Mouse (Mus musculus): ENCODE measurements around the gene Jsrp1. TPM values are rescaled to one million over a fixed set of nuclear protein-coding genes. Genes with fewer than 3 reads are reported as not detected.

The Jsrp1 gene
- polyA plus RNA-seq, 1 experiment from 2014 or later, result 0.45 TPM

- WGBS, result 78% methylated on average over 4 of the region's 4 CpGs
- Histone ChIP-seq H3K4me2 (replicated peaks; ENCODE audit: low read depth, low read length) (no peak overlapping the region), H3K9me3 (ENCODE audit: control insufficient read depth, low read depth, low read length) (no peaks in the 10 kb centered on the region), H3K9ac (replicated peaks; ENCODE audit: low read depth, low read length) (no peak overlapping the region), H3K36me3 (ENCODE audit: control insufficient read depth, insufficient read depth, low read length) (peaks cover 13% of the 10 kb centered on the region), H3K4me1 (ENCODE audit: control insufficient read depth, insufficient read depth, low read length) (peaks cover 23% of the 10 kb centered on the region), H3K4me3 (ENCODE audit: low read depth, low read length) (no peak overlapping the region), H3K27ac (ENCODE audit: low read length) (no peak overlapping the region), H3K27me3 (ENCODE audit: control insufficient read depth, insufficient read depth, low read length) (no peaks in the 10 kb centered on the region)
- no peak for ATAC-seq (ENCODE audit: insufficient number of reproducible peaks, insufficient read depth, low FRiP score, low read depth)
Observed at GRCm38 (mm10) chr10:80760596-80761524, 52.4 kb downstream of the Jsrp1 start.

- WGBS, result 78% methylated on average over 7 of the region's 7 CpGs
- Histone ChIP-seq H3K4me3 (ENCODE audit: low read depth, low read length) (no peak overlapping the region), H3K9ac (replicated peaks; ENCODE audit: low read depth, low read length) (no peak overlapping the region), H3K36me3 (ENCODE audit: control insufficient read depth, insufficient read depth, low read length) (no peaks in the 10 kb centered on the region), H3K27ac (ENCODE audit: low read length) (no peak overlapping the region), H3K4me1 (ENCODE audit: control insufficient read depth, insufficient read depth, low read length) (peaks cover 25% of the 10 kb centered on the region), H3K9me3 (ENCODE audit: control insufficient read depth, low read depth, low read length) (no peaks in the 10 kb centered on the region), H3K27me3 (ENCODE audit: control insufficient read depth, insufficient read depth, low read length) (no peaks in the 10 kb centered on the region), H3K4me2 (replicated peaks; ENCODE audit: low read depth, low read length) (no peak overlapping the region)
- ATAC-seq (ENCODE audit: insufficient number of reproducible peaks, insufficient read depth, low FRiP score, low read depth), result no peak
Observed at GRCm38 (mm10) chr10:80758651-80759050, 54.6 kb downstream of the Jsrp1 start.

MicroRNA genes within 50 kb of the gene (microRNA counts, 519-probe panel; counts per million panel counts)
- not detected for microRNA mmu-miR-1982

Small RNA genes within 50 kb of the gene (microRNA-seq; reads per million reads assigned to microRNA genes)
- 2.9 reads per million, percentile 3 among the genes with 10 or more reads in this experiment for gene Mir1982

Other genes with a start within 250 kb of the Jsrp1 start
- gene Klf16, start 236.2 kb downstream of the Jsrp1 start, polyA plus RNA-seq (2014; fragmentation: Nextera tagmentation; extraction: Ambion mirVana), result 8.1 and 8.4 TPM in 2 replicates
- gene Abhd17a, start 223.2 kb downstream of the Jsrp1 start, polyA plus RNA-seq (2014; fragmentation: Nextera tagmentation; extraction: Ambion mirVana), result 89.7 and 104 TPM in 2 replicates
- 95.9 and 106 TPM in 2 replicates for gene Scamp4, start 210.6 kb downstream of the Jsrp1 start, polyA plus RNA-seq (2014; fragmentation: Nextera tagmentation; extraction: Ambion mirVana)
- gene Adat3, start 210.6 kb downstream of the Jsrp1 start, polyA plus RNA-seq (2014; fragmentation: Nextera tagmentation; extraction: Ambion mirVana), result 7.7 and 7.9 TPM in 2 replicates
- 1.5 and 2.3 TPM in 2 replicates for gene Gm49322, start 207.5 kb downstream of the Jsrp1 start, polyA plus RNA-seq (2014; fragmentation: Nextera tagmentation; extraction: Ambion mirVana)
- gene Csnk1g2, start 190.7 kb downstream of the Jsrp1 start, polyA plus RNA-seq (2014; fragmentation: Nextera tagmentation; extraction: Ambion mirVana), result 43.5 and 67.4 TPM in 2 replicates
- gene Btbd2, start 156.4 kb downstream of the Jsrp1 start, polyA plus RNA-seq (2014; fragmentation: Nextera tagmentation; extraction: Ambion mirVana), result 46.3 and 64.2 TPM in 2 replicates
- gene Mknk2, start 135.4 kb downstream of the Jsrp1 start, polyA plus RNA-seq (2014; fragmentation: Nextera tagmentation; extraction: Ambion mirVana), result 71.3 and 75.5 TPM in 2 replicates
- 47.9 and 51.1 TPM in 2 replicates for gene Mob3a, start 111.5 kb downstream of the Jsrp1 start, polyA plus RNA-seq (2014; fragmentation: Nextera tagmentation; extraction: Ambion mirVana)
- 16.7 and 18.4 TPM in 2 replicates for gene Izumo4, start 111.3 kb downstream of the Jsrp1 start, polyA plus RNA-seq (2014; fragmentation: Nextera tagmentation; extraction: Ambion mirVana)
- gene Ap3d1, start 71.2 kb downstream of the Jsrp1 start, polyA plus RNA-seq (2014; fragmentation: Nextera tagmentation; extraction: Ambion mirVana), result 81.7 and 85.8 TPM in 2 replicates
- 24.5 and 25.8 TPM in 2 replicates for gene Dot1l, start 58.3 kb downstream of the Jsrp1 start, polyA plus RNA-seq (2014; fragmentation: Nextera tagmentation; extraction: Ambion mirVana)
- gene Sf3a2, start 15.3 kb downstream of the Jsrp1 start, polyA plus RNA-seq (2014; fragmentation: Nextera tagmentation; extraction: Ambion mirVana), result 77.7 and 81.8 TPM in 2 replicates
- 110 and 116 TPM in 2 replicates for gene Plekhj1, start 14.9 kb downstream of the Jsrp1 start, polyA plus RNA-seq (2014; fragmentation: Nextera tagmentation; extraction: Ambion mirVana)
- not detected in 2 replicates for gene Amh, start 8.3 kb downstream of the Jsrp1 start, polyA plus RNA-seq (2014; fragmentation: Nextera tagmentation; extraction: Ambion mirVana)
- 1,724 and 1,898 TPM in 2 replicates for gene Oaz1, start 13.2 kb upstream of the Jsrp1 start, polyA plus RNA-seq (2014; fragmentation: Nextera tagmentation; extraction: Ambion mirVana)
- gene Lingo3, start 30.5 kb upstream of the Jsrp1 start, polyA plus RNA-seq (2014; fragmentation: Nextera tagmentation; extraction: Ambion mirVana), result 0.07 and 0.23 TPM in 2 replicates
- 321 and 361 TPM in 2 replicates for gene Lsm7, start 41.7 kb upstream of the Jsrp1 start, polyA plus RNA-seq (2014; fragmentation: Nextera tagmentation; extraction: Ambion mirVana)
- gene Sppl2b, start 41.8 kb upstream of the Jsrp1 start, polyA plus RNA-seq (2014; fragmentation: Nextera tagmentation; extraction: Ambion mirVana), result 31.9 and 33.0 TPM in 2 replicates
- gene Tmprss9, start 58.4 kb upstream of the Jsrp1 start, polyA plus RNA-seq (2014; fragmentation: Nextera tagmentation; extraction: Ambion mirVana), result 0.07 TPM in 1 of 2 replicates, not detected in the other
- 340 and 345 TPM in 2 replicates for gene Timm13, start 87.5 kb upstream of the Jsrp1 start, polyA plus RNA-seq (2014; fragmentation: Nextera tagmentation; extraction: Ambion mirVana)
- gene Lmnb2, start 104.7 kb upstream of the Jsrp1 start, polyA plus RNA-seq (2014; fragmentation: Nextera tagmentation; extraction: Ambion mirVana), result 12.1 and 14.6 TPM in 2 replicates
- gene Gadd45b, start 116.6 kb upstream of the Jsrp1 start, polyA plus RNA-seq (2014; fragmentation: Nextera tagmentation; extraction: Ambion mirVana), result 16.1 and 20.7 TPM in 2 replicates
- 4.7 and 5.9 TPM in 2 replicates for gene Gng7, start 201.4 kb upstream of the Jsrp1 start, polyA plus RNA-seq (2014; fragmentation: Nextera tagmentation; extraction: Ambion mirVana)
- gene Diras1, start 212.2 kb upstream of the Jsrp1 start, polyA plus RNA-seq (2014; fragmentation: Nextera tagmentation; extraction: Ambion mirVana), result 0.20 and 0.41 TPM in 2 replicates
- gene Slc39a3, start 223.9 kb upstream of the Jsrp1 start, polyA plus RNA-seq (2014; fragmentation: Nextera tagmentation; extraction: Ambion mirVana), result 10.3 and 11.9 TPM in 2 replicates
- 162 and 164 TPM in 2 replicates for gene Sgta, start 246.7 kb upstream of the Jsrp1 start, polyA plus RNA-seq (2014; fragmentation: Nextera tagmentation; extraction: Ambion mirVana)